Mouse (Mus musculus) Patski (cell line): ENCODE data around the gene Foxi1. TPM values are rescaled to one million over a fixed set of nuclear protein-coding genes. Genes with fewer than 3 reads are reported as not detected.

ENCODE experiments used
- ATAC-seq: fragments of 100-300 bp; one replicate; pipeline ENCODE4 v1.8.0; 2021
- CTCF ChIA-PET: fragments of 350-600 bp; sonication (Branson Sonifier 250); formaldehyde crosslinking; loops from one replicate; lab custom pipeline; 2022; ENCODE audit warnings: inconsistent platforms; lab: Charles Lee
- POLR2A ChIA-PET: fragments of 350-600 bp; sonication (Branson Sonifier 250); formaldehyde crosslinking; loops from one replicate; lab custom pipeline; 2022; ENCODE audit warnings: antibody characterized with exemption, inconsistent platforms; lab: Charles Lee
- DNase-seq: peaks from one replicate; pipeline ENCODE4 v3.0.0-alpha.2; 2011; ENCODE audit warnings: low read depth, low spot score
- H3K27me3 ChIP-seq: fragments of 371-371 bp; one replicate; pipeline ENCODE4 v1.5.1; 2021
- CTCF ChIP-seq: fragments of 100-300 bp; IDR thresholded peaks from one replicate; pipeline ENCODE4 v1.5.1; 2021
- in situ Hi-C: fragments of 300-500 bp; cut with MboI; formaldehyde crosslinking; loops from 3 replicates; pipeline ENCODE4 v1.11.1; 2018; ENCODE audit warnings: low pct_unique_long_range_greater_than_20kb, mixed read lengths
- polyA plus RNA-seq: library from polyadenylated mRNA; unstranded; gene quantifications from one replicate; pipeline ENCODE4 v1.2.3, GENCODE M21; 2021

The Foxi1 gene
- polyA plus RNA-seq, 1 experiment from 2014 or later = not detected

DNA sequence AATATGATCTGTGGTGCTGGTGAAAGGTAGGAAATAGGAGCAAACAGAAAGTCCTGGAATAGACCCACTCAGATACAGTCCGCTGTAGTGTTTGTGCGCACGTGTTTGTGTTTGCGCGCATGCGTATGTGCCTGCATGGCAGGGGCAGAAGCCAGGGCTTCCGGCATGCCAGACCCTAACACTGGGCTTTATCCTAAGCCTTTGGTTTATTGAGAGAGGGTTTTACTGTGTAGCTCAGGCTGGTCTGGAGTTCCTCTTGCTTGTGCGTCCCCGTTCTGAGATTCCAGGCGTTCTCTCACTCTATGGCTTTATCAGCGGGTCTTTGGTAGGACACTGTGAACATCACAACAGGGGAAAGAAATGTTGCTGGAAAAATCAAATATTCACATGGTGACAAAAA lies 42.6 kb downstream of the Foxi1 start:
- peaks cover 13% of the 10 kb centered on the region for H3K27me3 ChIP-seq
- ChIA-PET POLR2A (no interaction called here), CTCF (no interaction called here)
- DNase-seq (no peak), ATAC-seq (no peak)
- in situ Hi-C loops = no loop called here
- no peak for TF ChIP-seq CTCF

DNA sequence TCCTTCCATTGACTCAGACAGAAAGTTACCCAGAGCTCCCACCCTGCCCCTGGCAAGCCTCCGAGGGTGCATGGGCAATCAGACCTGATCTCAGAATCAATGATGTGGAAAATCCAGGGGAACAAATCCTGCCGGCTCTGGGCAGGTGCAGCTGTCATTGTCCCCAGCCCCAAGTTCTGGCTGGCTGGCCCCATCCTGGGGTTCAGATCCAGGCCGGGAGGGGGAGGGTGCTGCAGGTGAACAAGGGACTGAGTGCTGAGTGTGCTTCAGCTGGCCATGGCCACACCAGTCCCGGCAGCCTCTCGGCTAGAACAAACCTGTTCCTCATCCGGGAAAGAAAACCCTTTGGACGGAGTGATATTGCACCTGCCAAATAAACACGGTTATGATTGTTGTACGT lies 49.0 kb downstream of the Foxi1 start:
- CTCF ChIA-PET = no interaction called here
- POLR2A ChIA-PET = no interaction called here
- in situ Hi-C loops = no loop called here
- DNase-seq = no peak
- TF ChIP-seq CTCF = no peak
- no peak for ATAC-seq
- H3K27me3 ChIP-seq = peaks cover 8% of the 10 kb centered on the region

DNA sequence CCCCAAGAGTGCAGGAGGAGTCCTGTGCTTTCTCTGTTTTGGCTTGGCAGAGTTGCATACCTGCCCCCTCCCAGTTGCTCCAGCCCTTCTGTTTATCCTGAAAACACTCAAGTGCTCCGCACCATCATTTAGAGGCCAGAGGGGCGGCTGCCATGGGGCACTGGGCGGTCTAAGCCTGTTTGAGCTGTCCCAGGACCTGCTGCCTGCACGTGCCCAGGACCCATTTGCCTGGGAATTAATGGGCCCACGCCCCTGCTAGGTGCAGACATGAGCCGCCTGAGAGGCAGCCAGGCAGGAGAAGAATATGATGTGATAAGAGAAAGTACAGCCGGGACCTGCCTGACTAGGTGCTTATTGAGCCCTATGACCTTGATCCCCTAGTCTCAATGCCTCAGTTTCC lies 52.7 kb downstream of the Foxi1 start:
- TF ChIP-seq CTCF = no peak
- in situ Hi-C loops = no loop called here
- ChIA-PET POLR2A (no interaction called here), CTCF (no interaction called here)
- H3K27me3 ChIP-seq = peaks cover 8% of the 10 kb centered on the region
- ATAC-seq = no peak
- no peak for DNase-seq

Other genes starting within 250 kb of the Foxi1 start
- not detected for gene Kcnmb1, start 245.1 kb downstream of the Foxi1 start, polyA plus RNA-seq
- not detected for gene Kcnip1, start 214.9 kb downstream of the Foxi1 start, polyA plus RNA-seq
- not detected for gene Lcp2, start 161.2 kb downstream of the Foxi1 start, polyA plus RNA-seq
- gene 4930469K13Rik, start 109.5 kb downstream of the Foxi1 start, polyA plus RNA-seq = not detected
- gene Fam196b, start 106.7 kb upstream of the Foxi1 start, polyA plus RNA-seq = not detected